Mouse (Mus musculus): ENCODE measurements around the gene Gm42417. TPM values are rescaled to one million over a fixed set of nuclear protein-coding genes. Genes with fewer than 3 reads are reported as not detected.

The Gm42417 gene
- polyA plus RNA-seq, 1 experiment from 2014 or later = 0.29 TPM

DNA sequence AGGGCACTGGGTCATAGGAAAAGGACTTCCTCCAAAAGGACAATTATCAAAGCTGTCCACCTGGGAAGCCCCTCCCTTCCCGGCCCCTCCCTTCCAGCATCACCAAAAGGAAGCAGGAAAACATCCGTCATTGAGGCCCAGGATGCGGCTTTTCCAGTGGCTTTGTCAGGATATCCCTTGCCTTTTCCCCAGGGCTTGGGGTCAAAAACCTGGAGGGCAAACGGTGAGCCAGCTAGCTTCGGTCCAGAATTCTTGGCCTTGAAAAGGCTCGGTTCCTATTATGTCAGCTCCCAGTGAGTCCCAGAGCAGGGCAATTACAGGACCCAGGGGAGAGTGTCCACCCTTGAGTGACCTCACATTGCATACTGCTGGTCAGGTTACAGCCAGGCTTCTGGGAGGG, 21.7 kb upstream of the Gm42417 start:
- DNase-seq (ENCODE audit: low spot score) (no peak), ATAC-seq (ENCODE audit: insufficient number of reproducible peaks, low FRiP score, low TSS enrichment, low read depth) (no peak)
- no peak overlapping the region for H3K4me3 ChIP-seq (ENCODE audit: low read depth, low read length)
- no peak overlapping the region for H3K27ac ChIP-seq (replicated peaks; ENCODE audit: low read depth, low read length)
- 33% methylated on average over 6 of the region's 6 CpGs for WGBS
- peaks cover 20% of the 10 kb centered on the region for H3K4me1 ChIP-seq (ENCODE audit: control insufficient read depth, insufficient read depth, low read length)
- H3K36me3 ChIP-seq (ENCODE audit: control insufficient read depth, insufficient read depth, low read length) = no peaks in the 10 kb centered on the region
- H3K9ac ChIP-seq (ENCODE audit: low read length) = no peak overlapping the region
- no peaks in the 10 kb centered on the region for H3K27me3 ChIP-seq (ENCODE audit: control insufficient read depth, insufficient read depth, low read length)
- no peaks in the 10 kb centered on the region for H3K9me3 ChIP-seq (ENCODE audit: control insufficient read depth, low read length)
- no peak overlapping the region for H3K4me2 ChIP-seq (ENCODE audit: low read depth, severe bottlenecking)

DNA sequence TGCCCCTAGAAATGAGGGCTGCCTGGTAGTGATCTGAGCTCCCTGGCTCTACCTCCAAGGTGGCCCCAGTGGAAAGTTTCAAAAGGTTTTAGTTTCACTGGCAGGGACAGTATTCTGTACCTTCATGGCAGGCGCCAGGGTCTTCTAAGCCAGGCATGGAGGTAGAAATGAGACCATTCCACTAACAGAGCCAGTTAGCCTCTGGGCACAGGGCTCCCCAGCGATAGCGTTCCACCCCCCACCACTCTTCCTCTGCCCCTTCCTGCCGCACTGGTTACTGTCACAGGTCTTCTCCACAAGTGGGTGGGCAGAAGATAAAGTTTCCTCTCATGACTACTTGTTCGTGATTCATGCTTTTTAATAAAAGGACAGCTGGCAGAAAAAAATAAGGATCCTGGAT, 20.7 kb upstream of the Gm42417 start:
- Histone ChIP-seq H3K9ac (ENCODE audit: low read length) (no peak overlapping the region), H3K27me3 (ENCODE audit: control insufficient read depth, insufficient read depth, low read length) (no peaks in the 10 kb centered on the region), H3K9me3 (ENCODE audit: control insufficient read depth, low read length) (no peaks in the 10 kb centered on the region), H3K4me2 (ENCODE audit: low read depth, severe bottlenecking) (no peak overlapping the region), H3K36me3 (ENCODE audit: control insufficient read depth, insufficient read depth, low read length) (peaks cover 2% of the 10 kb centered on the region; the same call in 1 of the 2 replicates), H3K4me3 (ENCODE audit: low read depth, low read length) (no peak overlapping the region), H3K4me1 (ENCODE audit: control insufficient read depth, insufficient read depth, low read length) (peaks cover 29% of the 10 kb centered on the region), H3K27ac (replicated peaks; ENCODE audit: low read depth, low read length) (no peak overlapping the region)
- 50% methylated on average over 5 of the region's 5 CpGs for WGBS
- DNase-seq (ENCODE audit: low spot score) (no peak), ATAC-seq (ENCODE audit: insufficient number of reproducible peaks, low FRiP score, low TSS enrichment, low read depth) (no peak)

DNA sequence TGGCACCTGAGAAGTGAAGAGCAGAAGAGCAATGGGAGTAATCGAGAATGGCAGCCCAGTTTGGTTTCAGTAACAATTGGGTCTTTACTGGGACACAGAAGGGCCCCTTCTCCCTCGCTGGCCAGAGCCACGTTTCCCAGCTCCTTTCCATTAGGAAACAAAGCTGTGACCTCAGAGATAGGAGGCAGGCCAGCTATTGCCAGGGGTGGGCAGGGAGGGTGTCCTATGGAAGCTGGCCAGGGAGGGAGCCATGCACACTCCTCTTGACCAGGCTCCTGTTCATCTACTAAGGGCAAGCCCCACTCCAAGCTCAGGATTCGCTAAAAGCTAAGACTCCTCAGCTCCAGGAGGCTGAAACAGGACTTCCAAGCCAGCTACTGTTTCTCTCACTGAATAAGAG, 20.0 kb upstream of the Gm42417 start:
- Histone ChIP-seq H3K9me3 (ENCODE audit: control insufficient read depth, low read length) (no peaks in the 10 kb centered on the region), H3K4me3 (ENCODE audit: low read depth, low read length) (peak overlapping the region; percentile 96), H3K4me2 (ENCODE audit: low read depth, severe bottlenecking) (peak overlapping the region; percentile 99), H3K4me1 (ENCODE audit: control insufficient read depth, insufficient read depth, low read length) (peaks cover 35% of the 10 kb centered on the region), H3K9ac (ENCODE audit: low read length) (peak overlapping the region; percentile 82; the same call in 1 of the 2 replicates), H3K27me3 (ENCODE audit: control insufficient read depth, insufficient read depth, low read length) (no peaks in the 10 kb centered on the region), H3K27ac (replicated peaks; ENCODE audit: low read depth, low read length) (no peak overlapping the region; the same call in 1 of the 2 replicates), H3K36me3 (ENCODE audit: control insufficient read depth, insufficient read depth, low read length) (peaks cover 3% of the 10 kb centered on the region; the same call in 1 of the 2 replicates)
- DNase-seq (ENCODE audit: low spot score) (no peak), ATAC-seq (ENCODE audit: insufficient number of reproducible peaks, low FRiP score, low TSS enrichment, low read depth) (no peak)
- WGBS = 4% methylated on average over 4 of the region's 4 CpGs

DNA sequence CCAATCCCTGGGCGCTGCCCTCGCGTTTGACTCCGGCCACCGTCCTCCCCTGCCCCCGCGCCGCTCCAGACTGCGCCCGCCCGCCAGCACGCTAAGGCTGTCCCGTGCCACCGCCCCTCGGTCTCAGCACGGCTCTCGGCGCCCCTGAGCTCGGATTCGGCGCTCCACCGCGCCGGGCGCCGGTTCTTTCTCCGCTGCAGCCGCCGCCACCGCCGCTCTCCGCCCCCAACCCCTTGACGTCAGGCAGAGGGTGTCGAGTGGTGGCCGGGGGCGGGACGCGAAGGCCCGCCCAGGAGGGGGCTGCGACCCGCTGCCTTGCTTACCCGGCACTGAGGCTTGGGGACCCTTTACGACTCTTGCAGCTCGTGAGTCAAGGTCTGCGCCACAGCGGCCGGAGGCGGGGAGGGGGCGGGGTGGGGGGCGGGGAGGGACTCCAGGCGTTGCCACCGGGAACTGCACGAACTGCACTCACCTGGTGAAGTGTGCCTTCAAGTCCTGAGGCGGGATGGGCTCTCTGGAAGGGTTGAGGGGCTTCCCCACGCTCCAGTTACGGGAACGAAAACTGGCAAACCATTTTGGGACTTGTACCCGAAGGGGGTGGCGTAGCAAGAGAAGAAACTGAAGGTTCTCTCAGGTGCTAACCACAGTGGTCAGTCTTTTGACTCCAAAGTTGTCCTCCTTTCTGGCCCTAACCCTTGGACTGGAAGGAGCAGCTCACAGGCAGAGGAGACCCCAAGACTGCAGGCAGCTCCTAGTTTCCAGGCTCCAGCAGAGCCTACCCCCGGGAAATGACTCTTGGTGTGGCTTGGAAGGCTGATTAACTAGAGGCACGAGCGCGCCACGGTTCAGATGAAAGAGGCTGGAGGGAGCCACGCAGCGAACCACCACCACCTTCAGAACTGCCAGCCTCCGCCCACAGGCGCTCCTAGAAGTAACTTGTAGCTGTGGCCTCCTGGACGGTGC, 19.1 kb upstream of the Gm42417 start, which contains the start of gene Sema4c:
Gene Sema4c (minus strand): TSS at position 319 of the 963 bp plus-strand sequence.
- H3K4me2 ChIP-seq (ENCODE audit: low read depth, severe bottlenecking) = peak within 1 kb of the TSS; percentile 99
- WGBS = under 1% methylated on average over 69 of the region's 69 CpGs
- peak within 1 kb of the TSS; percentile 94 for H3K27ac ChIP-seq (replicated peaks; ENCODE audit: low read depth, low read length)
- DNase-seq (ENCODE audit: low spot score) = peak; percentile 93
- H3K4me1 ChIP-seq (ENCODE audit: control insufficient read depth, insufficient read depth, low read length) = peaks cover 39% of the 10 kb centered on the region
- H3K9ac ChIP-seq (ENCODE audit: low read length) = peak within 1 kb of the TSS; percentile 82
- no peaks in the 10 kb centered on the region for H3K27me3 ChIP-seq (ENCODE audit: control insufficient read depth, insufficient read depth, low read length)
- H3K36me3 ChIP-seq (ENCODE audit: control insufficient read depth, insufficient read depth, low read length) = peaks cover 11% of the 10 kb centered on the region; the same call in 1 of the 2 replicates
- H3K9me3 ChIP-seq (ENCODE audit: control insufficient read depth, low read length) = no peaks in the 10 kb centered on the region
- peak; percentile 68 for ATAC-seq (ENCODE audit: insufficient number of reproducible peaks, low FRiP score, low TSS enrichment, low read depth)
- peak within 1 kb of the TSS; percentile 96 for H3K4me3 ChIP-seq (ENCODE audit: low read depth, low read length)

DNA sequence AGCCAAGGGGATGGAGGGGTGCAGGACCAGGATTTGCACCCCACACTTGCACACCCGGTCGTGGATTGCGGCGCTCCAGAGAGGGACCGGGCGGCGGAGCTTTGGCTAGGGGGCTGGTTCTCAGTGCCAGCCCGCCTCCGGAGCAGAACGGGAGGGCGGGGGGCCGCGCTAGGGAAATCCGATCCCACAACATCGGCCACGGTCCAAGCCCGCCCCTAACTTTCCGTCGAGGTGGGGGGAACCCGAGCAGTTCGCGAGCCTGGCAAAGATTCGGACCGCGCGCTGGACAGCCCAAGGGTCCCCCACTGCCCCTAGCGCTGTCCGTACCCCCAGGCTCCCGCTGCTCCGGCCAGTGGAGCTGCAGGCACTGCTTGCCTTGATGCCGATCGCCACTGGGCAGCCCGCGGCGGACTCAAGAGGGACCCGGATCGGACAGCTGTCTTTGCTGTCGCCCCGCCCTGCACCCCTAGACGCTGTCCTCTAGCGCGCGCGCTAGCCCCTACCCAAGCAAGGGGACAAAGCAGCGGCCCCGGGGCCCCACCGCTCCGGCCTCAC, 18.3 kb upstream of the Gm42417 start:
- Histone ChIP-seq H3K9me3 (ENCODE audit: control insufficient read depth, low read length) (no peaks in the 10 kb centered on the region), H3K27ac (replicated peaks; ENCODE audit: low read depth, low read length) (peak overlapping the region; percentile 94), H3K36me3 (ENCODE audit: control insufficient read depth, insufficient read depth, low read length) (peaks cover 16% of the 10 kb centered on the region), H3K4me3 (ENCODE audit: low read depth, low read length) (peak overlapping the region; percentile 96), H3K9ac (ENCODE audit: low read length) (peak overlapping the region; percentile 82), H3K4me1 (ENCODE audit: control insufficient read depth, insufficient read depth, low read length) (peaks cover 38% of the 10 kb centered on the region), H3K4me2 (ENCODE audit: low read depth, severe bottlenecking) (peak overlapping the region; percentile 99), H3K27me3 (ENCODE audit: control insufficient read depth, insufficient read depth, low read length) (no peaks in the 10 kb centered on the region)
- ATAC-seq (ENCODE audit: insufficient number of reproducible peaks, low FRiP score, low TSS enrichment, low read depth) (peak; percentile 71), DNase-seq (ENCODE audit: low spot score) (peak; percentile 91)
- under 1% methylated on average over 41 of the region's 48 CpGs for WGBS

DNA sequence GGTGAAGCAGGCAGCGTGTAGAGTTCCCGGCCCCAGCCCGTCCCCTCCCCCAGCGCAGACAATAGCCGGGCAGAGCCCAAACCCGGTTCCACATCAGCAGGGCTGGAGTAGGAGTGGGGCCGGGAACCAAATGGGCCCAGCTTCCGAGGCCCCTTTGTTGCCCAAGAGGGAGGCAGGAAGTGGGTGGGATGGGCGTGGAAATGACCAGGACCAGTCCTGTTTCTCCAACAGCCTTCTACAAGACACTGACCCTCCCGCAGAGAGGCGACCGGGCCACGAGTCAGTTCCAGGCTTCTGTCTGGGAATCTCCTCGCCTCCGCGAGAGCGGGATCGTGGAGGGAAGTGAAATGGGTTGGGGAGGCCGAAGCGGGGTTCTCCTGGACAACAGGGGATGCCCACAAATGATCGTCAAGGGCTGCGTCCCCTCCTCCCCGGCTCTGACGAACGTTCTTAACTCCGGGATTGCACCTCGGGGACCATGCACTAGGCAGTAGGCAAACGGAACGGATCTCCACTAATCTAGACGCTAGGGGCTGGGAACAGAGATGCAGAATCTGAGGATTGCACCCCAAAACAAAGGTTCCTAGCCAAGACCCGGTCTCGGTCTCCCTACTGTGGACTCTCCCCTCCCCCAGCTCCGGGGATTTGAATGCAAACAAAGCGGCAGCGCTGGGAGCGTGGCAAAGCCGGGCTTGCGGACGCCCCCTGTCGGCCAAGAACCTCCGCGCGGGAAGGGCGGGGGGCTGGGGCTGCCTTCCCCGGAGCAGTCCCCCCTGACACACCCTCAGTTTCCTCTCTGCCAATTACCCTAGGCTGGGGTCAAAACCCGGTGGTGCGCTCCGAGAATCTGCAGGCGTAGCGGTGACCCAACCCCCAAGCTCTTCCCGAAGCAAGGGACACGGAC, 17.6 kb upstream of the Gm42417 start:
- peaks cover 33% of the 10 kb centered on the region for H3K4me1 ChIP-seq (ENCODE audit: control insufficient read depth, insufficient read depth, low read length)
- H3K9ac ChIP-seq (ENCODE audit: low read length) = peak overlapping the region; percentile 82
- peak; percentile 100 for DNase-seq (ENCODE audit: low spot score)
- H3K27ac ChIP-seq (replicated peaks; ENCODE audit: low read depth, low read length) = peak overlapping the region; percentile 94
- H3K4me3 ChIP-seq (ENCODE audit: low read depth, low read length) = peak overlapping the region; percentile 96
- ATAC-seq (ENCODE audit: insufficient number of reproducible peaks, low FRiP score, low TSS enrichment, low read depth) = peak; percentile 67
- under 1% methylated on average over 52 of the region's 52 CpGs for WGBS
- peaks cover 20% of the 10 kb centered on the region for H3K36me3 ChIP-seq (ENCODE audit: control insufficient read depth, insufficient read depth, low read length)
- peak overlapping the region; percentile 99 for H3K4me2 ChIP-seq (ENCODE audit: low read depth, severe bottlenecking)
- H3K27me3 ChIP-seq (ENCODE audit: control insufficient read depth, insufficient read depth, low read length) = no peaks in the 10 kb centered on the region
- H3K9me3 ChIP-seq (ENCODE audit: control insufficient read depth, low read length) = no peaks in the 10 kb centered on the region

DNA sequence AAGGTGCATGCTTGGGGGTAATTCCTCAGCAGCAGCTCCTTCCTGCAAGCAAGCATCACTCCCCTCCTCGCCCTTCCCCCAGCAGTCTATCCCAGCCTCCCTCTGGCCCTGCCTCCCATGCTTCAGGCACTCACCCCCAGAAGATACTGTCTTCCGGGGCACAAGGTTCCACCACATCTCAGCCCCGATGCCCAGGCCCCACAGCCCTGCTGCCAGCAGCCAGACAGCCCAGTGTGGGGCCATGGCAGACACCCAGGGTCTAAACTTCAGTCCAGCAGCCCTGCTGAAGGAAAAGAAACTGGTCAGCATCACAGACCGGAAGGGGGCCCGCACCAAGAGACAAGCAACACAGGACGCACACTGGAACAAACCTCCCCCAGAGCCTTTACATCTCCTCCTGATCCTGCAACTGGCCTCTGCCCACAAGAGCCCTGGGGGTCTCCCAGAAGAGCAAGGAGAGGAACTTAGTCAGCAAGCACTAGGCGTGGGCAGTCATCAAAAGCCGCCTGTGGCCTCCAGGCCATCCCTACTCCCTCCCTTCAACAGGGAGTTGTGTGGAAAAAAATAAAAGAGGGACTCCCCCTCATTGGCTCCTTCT, 16.7 kb upstream of the Gm42417 start:
- H3K27me3 ChIP-seq (ENCODE audit: control insufficient read depth, insufficient read depth, low read length) = no peaks in the 10 kb centered on the region
- H3K9me3 ChIP-seq (ENCODE audit: control insufficient read depth, low read length) = no peaks in the 10 kb centered on the region
- DNase-seq (ENCODE audit: low spot score) = peak; percentile 53
- peak overlapping the region; percentile 99 for H3K4me2 ChIP-seq (ENCODE audit: low read depth, severe bottlenecking)
- H3K27ac ChIP-seq (replicated peaks; ENCODE audit: low read depth, low read length) = peak overlapping the region; percentile 94
- H3K4me3 ChIP-seq (ENCODE audit: low read depth, low read length) = peak overlapping the region; percentile 96
- peaks cover 31% of the 10 kb centered on the region for H3K4me1 ChIP-seq (ENCODE audit: control insufficient read depth, insufficient read depth, low read length)
- peaks cover 23% of the 10 kb centered on the region for H3K36me3 ChIP-seq (ENCODE audit: control insufficient read depth, insufficient read depth, low read length)
- H3K9ac ChIP-seq (ENCODE audit: low read length) = peak overlapping the region; percentile 82
- ATAC-seq (ENCODE audit: insufficient number of reproducible peaks, low FRiP score, low TSS enrichment, low read depth) = no peak
- 1% methylated on average over 8 of the region's 8 CpGs for WGBS

Data from limb, embryonic 11.5 days (tissue).